Mouse (Mus musculus) small intestine, adult 2 months (tissue): ENCODE results near the gene Btbd6. TPM values are rescaled to one million over a fixed set of nuclear protein-coding genes. Genes with fewer than 3 reads are reported as not detected.

Experiments
- H3K27ac ChIP-seq: fragments of 200-500 bp; 2 replicates; pipeline ENCODE4 v1.5.1; 2012; ENCODE audit warnings: low read depth, low read length, control low read depth, inconsistent platforms; ENCODE audit not compliant: insufficient read depth
- H3K27me3 ChIP-seq: fragments of 200-500 bp; 2 replicates; pipeline ENCODE4 v1.6.1; 2012; ENCODE audit warnings: mild to moderate bottlenecking, moderate library complexity, low read length, inconsistent platforms; ENCODE audit not compliant: control insufficient read depth, insufficient read depth
- H3K36me3 ChIP-seq: fragments of 200-500 bp; 2 replicates; pipeline ENCODE4 v1.6.1; 2012; ENCODE audit warnings: mild to moderate bottlenecking, low read length, control low read depth, inconsistent platforms; ENCODE audit not compliant: control insufficient read depth, insufficient read depth
- H3K4me1 ChIP-seq: fragments of 200-500 bp; 2 replicates; pipeline ENCODE4 v1.6.1; 2012; ENCODE audit warnings: low read length, inconsistent platforms, mixed read lengths; ENCODE audit not compliant: control insufficient read depth, insufficient read depth, insufficient read length
- H3K4me3 ChIP-seq: fragments of 200-500 bp; 2 replicates; pipeline ENCODE4 v1.5.1; 2012; ENCODE audit warnings: low read depth, mild to moderate bottlenecking, control low read depth, inconsistent platforms, low read length, moderate library complexity
- CTCF ChIP-seq: fragments of 200-500 bp; IDR thresholded peaks from 2 replicates; pipeline ENCODE4 v1.5.1; 2012; ENCODE audit warnings: low read depth, mild to moderate bottlenecking, control low read depth, inconsistent platforms, low read length, moderate library complexity, mixed read lengths; ENCODE audit not compliant: insufficient replicate concordance, insufficient read length; ENCODE audit errors: extremely low read depth
- POLR2A ChIP-seq: fragments of 200-500 bp; IDR thresholded peaks from 2 replicates; pipeline ENCODE4 v1.6.1; 2012; ENCODE audit warnings: low read depth, mild to moderate bottlenecking, control low read depth, inconsistent platforms, low read length, moderate library complexity
- WGBS: fragments of 180-500 bp; shearing (Covaris S2); methylation state at CpG from one replicate; pipeline ENCODE4 v1.1.7; 2018; 5-methylcytosine and 5-hydroxymethylcytosine counted together
- polyA plus RNA-seq: library from polyadenylated mRNA; depleted of rRNA; stranded (reverse); fragments of >200 nt; gene quantifications from 2 replicates; pipeline ENCODE4 v1.2.3, GENCODE M21; 2012

The Btbd6 gene
- polyA plus RNA-seq, 1 experiment: 206 TPM

DNA sequence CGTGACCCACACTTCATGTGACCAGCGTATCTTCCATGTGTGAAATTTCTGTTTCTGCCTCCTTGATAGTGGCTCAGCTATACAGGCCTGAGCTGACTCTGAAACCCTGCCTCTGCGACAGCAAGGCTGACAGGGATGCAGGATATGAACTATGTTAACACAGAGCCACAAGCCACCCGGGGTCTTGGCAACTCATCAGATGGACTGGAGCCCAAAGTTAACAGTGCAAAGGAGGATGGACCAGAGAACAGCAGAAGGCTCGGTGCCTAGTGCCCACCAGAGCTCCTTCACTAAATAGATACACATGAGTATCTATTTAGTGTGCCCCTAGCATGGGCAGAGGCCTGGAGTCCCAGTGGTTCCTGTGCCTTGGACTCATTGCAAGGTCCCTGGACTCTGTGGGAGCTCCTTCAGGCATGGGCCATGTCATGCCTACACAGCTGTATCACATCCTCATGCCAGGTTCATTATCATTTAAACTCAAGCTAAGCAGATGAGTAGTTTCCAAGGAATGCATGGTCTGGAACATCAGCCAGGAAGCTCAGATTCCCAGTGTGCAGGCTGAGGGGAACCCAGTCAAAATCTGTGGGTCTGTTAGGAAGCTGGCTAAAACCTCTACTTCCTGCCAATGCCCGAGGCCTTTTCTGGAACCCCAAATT lies 35.5 kb downstream of the Btbd6 start:
- TF ChIP-seq POLR2A: no peak
- TF ChIP-seq CTCF: no peak
- peaks cover 16% of the 10 kb centered on the region for H3K4me1 ChIP-seq
- no peak overlapping the region for H3K4me3 ChIP-seq
- H3K36me3 ChIP-seq: no peaks in the 10 kb centered on the region
- 78% methylated on average over 6 of the region's 6 CpGs for WGBS
- H3K27me3 ChIP-seq: no peaks in the 10 kb centered on the region
- H3K27ac ChIP-seq: no peak overlapping the region; the same call in 1 of the 2 replicates

DNA sequence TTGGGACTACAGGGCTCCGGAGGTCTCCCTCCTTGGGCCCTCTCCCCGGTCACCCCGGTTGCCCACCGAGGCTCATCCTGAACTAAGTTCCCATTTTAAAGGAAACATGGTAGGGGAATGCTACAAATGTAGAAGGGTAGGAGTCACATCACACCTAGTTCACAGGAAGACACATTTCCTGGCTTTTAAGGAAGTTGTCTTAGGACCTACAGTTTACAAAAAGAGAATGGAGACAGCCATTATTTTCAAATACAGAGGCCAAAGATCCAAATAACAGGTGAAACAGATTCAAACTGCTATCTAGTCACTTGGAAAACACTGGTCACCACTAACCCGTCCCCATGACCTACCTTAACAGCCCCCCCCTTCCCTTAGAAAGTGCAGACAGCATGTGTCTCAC lies 36.2 kb downstream of the Btbd6 start:
- Histone ChIP-seq H3K4me3 (no peak overlapping the region), H3K36me3 (no peaks in the 10 kb centered on the region), H3K4me1 (peaks cover 20% of the 10 kb centered on the region), H3K27ac (no peak overlapping the region; the same call in 1 of the 2 replicates), H3K27me3 (no peaks in the 10 kb centered on the region)
- TF ChIP-seq CTCF: no peak
- TF ChIP-seq POLR2A: no peak
- 76% methylated on average over 5 of the region's 5 CpGs for WGBS

DNA sequence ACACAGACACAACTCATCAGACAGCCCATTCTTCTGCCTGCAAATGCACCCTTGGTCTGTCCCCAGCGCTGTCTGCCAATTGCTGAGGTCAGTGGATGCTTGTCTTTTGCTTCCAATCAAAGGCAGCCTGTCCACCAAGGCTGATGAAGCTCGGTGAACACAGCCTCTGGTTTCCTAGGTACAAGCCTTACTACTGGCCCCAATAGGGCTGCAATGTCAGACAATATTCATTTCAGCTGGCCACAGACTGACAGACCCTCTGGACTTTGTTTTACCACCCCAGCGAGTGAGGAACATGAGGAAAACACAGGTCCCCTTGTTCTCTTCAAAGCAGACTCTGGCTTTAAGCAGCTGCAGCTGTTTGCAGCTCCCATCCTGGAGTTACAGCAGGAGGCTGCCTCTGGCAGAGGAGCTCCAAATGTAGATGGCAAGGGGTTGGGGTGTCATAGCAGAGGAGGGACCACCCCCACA lies 36.8 kb downstream of the Btbd6 start:
- Histone ChIP-seq H3K27ac (peak overlapping the region; percentile 37), H3K27me3 (no peaks in the 10 kb centered on the region), H3K4me3 (no peak overlapping the region), H3K36me3 (no peaks in the 10 kb centered on the region), H3K4me1 (peaks cover 26% of the 10 kb centered on the region)
- WGBS: 51% methylated on average over 3 of the region's 3 CpGs
- TF ChIP-seq POLR2A: no peak
- no peak for TF ChIP-seq CTCF

DNA sequence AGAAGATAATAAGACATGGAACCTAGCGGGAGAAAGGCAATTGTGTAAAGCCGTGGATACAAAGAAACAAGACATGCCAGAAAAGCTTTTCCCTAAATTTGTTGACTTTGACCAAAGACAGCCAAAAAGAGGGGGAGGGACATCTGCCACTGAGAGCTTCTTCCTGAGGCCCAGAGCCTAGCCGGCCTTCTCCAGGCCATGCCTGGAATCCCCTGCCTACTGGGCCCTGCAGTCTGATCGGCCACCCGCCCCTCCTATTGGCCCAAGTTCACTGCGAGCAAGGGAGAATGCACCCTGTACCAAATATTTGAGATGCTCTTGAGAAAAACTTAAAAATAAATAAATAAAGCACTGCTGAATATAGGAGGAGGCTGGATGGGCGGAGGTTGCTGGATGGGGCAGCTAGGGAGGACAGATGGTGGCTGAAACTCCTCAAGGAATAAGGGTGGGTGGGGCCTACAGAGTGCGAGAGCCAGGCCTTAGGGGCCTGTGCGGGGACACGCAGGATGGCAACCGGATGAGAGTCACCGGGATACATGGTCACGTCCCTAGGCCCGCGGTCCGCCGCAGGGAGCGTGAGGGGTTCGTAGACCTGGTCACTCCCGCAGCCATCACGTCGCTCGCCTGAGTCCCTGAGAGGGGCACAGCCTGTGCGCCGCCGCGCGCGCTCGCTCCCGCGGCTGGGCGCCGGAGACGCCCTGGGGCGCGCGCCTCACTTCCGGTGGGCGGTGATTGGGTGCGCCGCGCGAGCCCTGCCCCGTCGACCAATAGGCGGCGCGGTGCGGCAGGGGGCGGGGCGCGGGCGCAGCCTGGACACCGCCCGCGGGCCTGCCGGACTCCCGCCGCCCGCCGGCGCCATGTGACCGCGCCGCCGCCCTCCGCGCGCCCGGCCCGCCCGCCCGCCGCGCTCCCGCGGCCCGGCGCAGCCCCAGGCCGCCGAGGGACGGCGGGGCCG lies 37.6 kb downstream of the Btbd6 start, which contains the start of gene Pacs2:
Gene Pacs2, plus strand, starts transcription at position 905 of the 955 bp plus-strand sequence.
- 5% methylated on average over 72 of the region's 85 CpGs for WGBS
- H3K27me3 ChIP-seq: no peaks in the 10 kb centered on the region
- H3K27ac ChIP-seq: peak within 1 kb of the TSS; percentile 56
- H3K4me1 ChIP-seq: peaks cover 28% of the 10 kb centered on the region
- peak within 1 kb of the TSS; percentile 73 for H3K4me3 ChIP-seq
- no peaks in the 10 kb centered on the region for H3K36me3 ChIP-seq
- TF ChIP-seq CTCF (no peak), POLR2A (peak; percentile 71)

GRCm38 (mm10) chr12:113014561-113015556 lies 38.6 kb downstream of the Btbd6 start:
- no peaks in the 10 kb centered on the region for H3K36me3 ChIP-seq
- TF ChIP-seq CTCF (no peak), POLR2A (no peak; the same call in 1 of the 2 replicates)
- H3K4me1 ChIP-seq: peaks cover 28% of the 10 kb centered on the region
- peak overlapping the region; percentile 72 for H3K4me3 ChIP-seq
- no peaks in the 10 kb centered on the region for H3K27me3 ChIP-seq
- peak overlapping the region; percentile 42 for H3K27ac ChIP-seq
- 3% methylated on average over 64 of the region's 64 CpGs for WGBS

- peaks cover 3% of the 10 kb centered on the region for H3K36me3 ChIP-seq
- H3K4me3 ChIP-seq: no peak overlapping the region
- WGBS: 64% methylated on average over 4 of the region's 4 CpGs
- H3K27me3 ChIP-seq: no peaks in the 10 kb centered on the region
- peaks cover 28% of the 10 kb centered on the region for H3K4me1 ChIP-seq
- H3K27ac ChIP-seq: no peak overlapping the region
- TF ChIP-seq POLR2A: no peak
- no peak for TF ChIP-seq CTCF
Observed at GRCm38 (mm10) chr12:113015956-113016355, 39.7 kb downstream of the Btbd6 start.
